Mouse (Mus musculus): Measurements from ENCODE around the gene Csf1.

DNA sequence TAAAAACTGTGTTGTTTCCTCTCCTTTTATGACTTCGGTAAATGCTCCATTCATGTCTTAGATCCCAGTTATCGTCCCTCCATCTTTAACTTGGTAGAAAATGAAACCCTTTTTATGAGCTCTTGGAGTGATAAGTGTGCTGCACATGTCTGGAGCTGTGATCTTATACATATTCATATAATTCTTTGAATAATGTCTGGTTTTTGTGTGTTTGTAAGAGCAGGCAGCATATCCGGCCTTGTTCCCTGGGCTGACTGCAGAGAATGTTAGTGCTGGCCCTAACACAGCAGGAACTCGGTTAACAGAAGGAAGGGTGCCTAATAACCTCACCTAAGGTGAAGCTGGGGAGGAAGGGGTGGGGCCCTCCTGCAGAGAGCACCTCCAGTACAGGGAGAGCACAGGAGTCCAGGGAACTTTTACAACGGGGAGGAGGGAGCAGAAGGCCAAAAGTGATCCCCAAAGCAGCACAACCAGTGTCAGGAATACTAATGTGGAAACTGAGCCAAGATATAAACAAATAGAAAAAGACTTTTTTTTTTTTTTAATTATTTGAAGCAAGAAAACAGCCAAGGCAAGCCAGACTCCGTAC is 47.2 kb upstream of the Csf1 start:
- TF ChIP-seq CTCF (IDR thresholded peaks at IDR 0.05; ENCODE audit: extremely low read depth, insufficient read depth, insufficient read length, insufficient replicate concordance), result no peak
- no peak for TF ChIP-seq POLR2A (IDR thresholded peaks at IDR 0.05; ENCODE audit: low read depth, low read length)
